Mouse (Mus musculus): Measurements from ENCODE around the gene Defb13. TPM values are rescaled to one million over a fixed set of nuclear protein-coding genes. Genes with fewer than 3 reads are reported as not detected.

Gene Defb13
- polyA plus RNA-seq, 1 experiment from 2014 or later, result not detected

DNA sequence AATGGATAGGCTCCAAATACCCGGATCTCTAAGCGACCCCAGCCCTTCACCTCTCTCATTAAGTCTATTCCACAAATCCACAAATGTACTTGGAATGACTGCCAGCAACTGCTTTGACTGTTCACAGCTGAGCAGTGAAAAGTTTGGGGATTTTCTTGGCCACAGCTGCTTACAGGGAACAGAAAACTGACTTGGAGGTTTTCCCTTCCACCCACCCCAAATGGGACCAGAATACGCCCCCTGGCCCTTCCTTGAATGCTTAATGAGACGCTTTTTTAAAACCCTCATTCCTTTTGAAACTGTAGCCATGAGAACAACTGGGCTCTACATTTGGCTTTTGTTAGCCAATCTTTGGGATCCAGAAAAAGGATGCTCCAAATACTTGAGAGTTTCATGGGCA lies 31.6 kb downstream of the Defb13 start:
- H3K9ac ChIP-seq (replicated peaks; ENCODE audit: low read depth), result no peak overlapping the region
- H3K27ac ChIP-seq (ENCODE audit: low read length), result no peak overlapping the region
- H3K27me3 ChIP-seq (replicated peaks; ENCODE audit: insufficient read depth, low read length), result no peaks in the 10 kb centered on the region
- TF ChIP-seq CTCF (IDR thresholded peaks at IDR 0.05) (no peak), EP300 (IDR thresholded peaks at IDR 0.05) (no peak)
- no peaks in the 10 kb centered on the region for H3K36me3 ChIP-seq (ENCODE audit: insufficient read depth, low read length)
- no peaks in the 10 kb centered on the region for H3K4me1 ChIP-seq (ENCODE audit: insufficient read depth, low read depth, low read length)
- WGBS, result 77% methylated on average over 4 of the region's 4 CpGs
- H3K4me2 ChIP-seq (replicated peaks; ENCODE audit: low read depth, low read length), result no peak overlapping the region
- H3K4me3 ChIP-seq (ENCODE audit: low read depth, low read length), result no peak overlapping the region
- H3K9me3 ChIP-seq (ENCODE audit: low read length), result no peaks in the 10 kb centered on the region
- DNase-seq (ENCODE audit: low spot score) (no peak), ATAC-seq (no peak)

DNA sequence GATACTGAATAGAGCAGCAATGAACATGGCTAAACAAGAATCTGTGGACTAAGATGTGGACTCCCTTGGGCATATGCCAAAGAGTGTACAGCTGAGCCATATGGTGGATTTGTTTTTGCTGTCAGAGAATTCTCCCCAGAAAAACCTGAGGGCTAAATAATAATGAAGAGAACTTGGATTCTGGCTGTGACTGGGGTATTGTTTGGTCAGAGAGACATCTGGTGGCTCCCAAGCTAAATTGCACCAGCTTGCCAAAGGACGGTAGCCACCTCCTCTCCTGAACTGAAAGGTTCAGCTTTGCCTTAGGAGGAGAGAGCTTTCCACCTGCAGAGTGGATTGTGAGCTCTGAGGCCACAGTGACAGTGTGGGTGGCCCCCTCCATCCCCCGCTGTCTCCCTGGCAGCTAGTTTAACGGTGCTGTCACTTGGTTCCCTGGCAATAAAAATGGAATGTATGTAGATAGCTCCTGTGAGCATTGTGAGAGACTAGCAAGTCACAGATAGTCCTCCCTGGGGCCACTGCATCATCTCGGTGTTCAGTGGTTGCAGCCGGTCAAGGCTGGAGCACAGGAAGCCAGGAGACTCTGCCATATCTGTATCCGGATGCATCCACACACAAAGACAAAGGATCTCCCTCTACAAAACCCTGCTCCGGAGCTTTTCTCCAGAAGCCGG lies 35.2 kb downstream of the Defb13 start:
- DNase-seq (ENCODE audit: low spot score) (no peak), ATAC-seq (no peak)
- H3K36me3 ChIP-seq (ENCODE audit: insufficient read depth, low read length), result no peaks in the 10 kb centered on the region
- no peak overlapping the region for H3K4me3 ChIP-seq (ENCODE audit: low read depth, low read length)
- no peak overlapping the region for H3K27ac ChIP-seq (ENCODE audit: low read length)
- no peaks in the 10 kb centered on the region for H3K27me3 ChIP-seq (replicated peaks; ENCODE audit: insufficient read depth, low read length)
- TF ChIP-seq CTCF (IDR thresholded peaks at IDR 0.05), result peak; percentile 26
- no peak for TF ChIP-seq EP300 (IDR thresholded peaks at IDR 0.05)
- H3K4me1 ChIP-seq (ENCODE audit: insufficient read depth, low read depth, low read length), result no peaks in the 10 kb centered on the region
- WGBS, result 66% methylated on average over 8 of the region's 8 CpGs
- no peaks in the 10 kb centered on the region for H3K9me3 ChIP-seq (ENCODE audit: low read length)
- no peak overlapping the region for H3K4me2 ChIP-seq (replicated peaks; ENCODE audit: low read depth, low read length)
- H3K9ac ChIP-seq (replicated peaks; ENCODE audit: low read depth), result no peak overlapping the region

DNA sequence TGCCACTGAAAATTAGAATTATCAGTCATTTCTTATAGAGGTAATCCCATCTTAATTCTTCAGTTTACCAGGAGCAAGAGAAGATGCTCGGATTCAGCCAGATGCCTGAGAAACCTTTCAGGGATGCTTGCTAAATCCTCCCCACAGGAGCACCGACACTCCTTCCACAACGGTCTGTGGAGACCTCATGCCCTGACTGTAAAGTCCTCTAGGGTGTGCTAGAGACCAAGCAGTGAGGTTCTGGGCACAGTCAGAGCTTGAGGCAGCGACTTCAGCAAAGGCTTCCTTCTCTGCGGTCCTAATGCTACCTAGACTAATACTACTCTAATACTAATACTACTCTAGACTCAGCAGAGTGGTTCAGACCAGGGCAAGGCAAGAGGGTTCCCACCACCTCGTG lies 45.6 kb downstream of the Defb13 start:
- no peak overlapping the region for H3K4me2 ChIP-seq (replicated peaks; ENCODE audit: low read depth, low read length)
- TF ChIP-seq CTCF (IDR thresholded peaks at IDR 0.05) (peak; percentile 85), EP300 (IDR thresholded peaks at IDR 0.05) (no peak)
- DNase-seq (ENCODE audit: low spot score), result peak; percentile 47
- H3K9ac ChIP-seq (replicated peaks; ENCODE audit: low read depth), result no peak overlapping the region
- WGBS, result 24% methylated on average over 6 of the region's 6 CpGs
- no peaks in the 10 kb centered on the region for H3K36me3 ChIP-seq (ENCODE audit: insufficient read depth, low read length)
- no peak overlapping the region for H3K27ac ChIP-seq (ENCODE audit: low read length)
- no peak overlapping the region for H3K4me3 ChIP-seq (ENCODE audit: low read depth, low read length)
- no peaks in the 10 kb centered on the region for H3K4me1 ChIP-seq (ENCODE audit: insufficient read depth, low read depth, low read length)
- peak; percentile 63 for ATAC-seq
- no peaks in the 10 kb centered on the region for H3K9me3 ChIP-seq (ENCODE audit: low read length)
- H3K27me3 ChIP-seq (replicated peaks; ENCODE audit: insufficient read depth, low read length), result no peaks in the 10 kb centered on the region

DNA sequence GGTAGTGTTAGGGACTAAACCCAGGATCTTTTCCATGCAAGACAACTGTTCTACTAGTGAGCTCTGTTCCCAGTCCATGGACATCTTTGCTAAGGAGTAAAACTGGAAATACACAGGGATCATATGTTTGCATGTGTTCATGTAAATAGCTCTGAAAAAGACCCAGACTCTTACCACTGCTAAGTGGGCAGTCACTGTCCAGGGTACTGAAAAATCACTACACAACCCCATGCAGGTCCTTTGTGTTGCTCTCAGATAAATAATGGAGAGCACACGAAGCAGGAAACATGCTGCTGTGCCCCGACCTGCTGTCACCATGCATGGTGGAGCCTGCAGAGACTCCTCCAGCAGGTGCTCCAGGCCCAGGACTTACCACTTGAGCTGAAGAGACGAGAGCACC lies 48.6 kb downstream of the Defb13 start:
- no peak for DNase-seq (ENCODE audit: low spot score)
- no peak overlapping the region for H3K27ac ChIP-seq (ENCODE audit: low read length)
- TF ChIP-seq CTCF (IDR thresholded peaks at IDR 0.05) (no peak), EP300 (IDR thresholded peaks at IDR 0.05) (no peak)
- no peaks in the 10 kb centered on the region for H3K27me3 ChIP-seq (replicated peaks; ENCODE audit: insufficient read depth, low read length)
- 47% methylated on average over 3 of the region's 3 CpGs for WGBS
- no peaks in the 10 kb centered on the region for H3K4me1 ChIP-seq (ENCODE audit: insufficient read depth, low read depth, low read length)
- H3K4me2 ChIP-seq (replicated peaks; ENCODE audit: low read depth, low read length), result no peak overlapping the region
- H3K4me3 ChIP-seq (ENCODE audit: low read depth, low read length), result no peak overlapping the region
- H3K36me3 ChIP-seq (ENCODE audit: insufficient read depth, low read length), result no peaks in the 10 kb centered on the region
- no peak for ATAC-seq
- H3K9me3 ChIP-seq (ENCODE audit: low read length), result no peaks in the 10 kb centered on the region
- no peak overlapping the region for H3K9ac ChIP-seq (replicated peaks; ENCODE audit: low read depth)

Other genes starting within 250 kb of the Defb13 start
- not detected in 2 replicates for gene AY761184, start 243.1 kb upstream of the Defb13 start, polyA plus RNA-seq (2015; fragmentation: Nextera tagmentation; extraction: Ambion mirVana)
- not detected in 2 replicates for gene Defa24, start 212.3 kb upstream of the Defb13 start, polyA plus RNA-seq (2015; fragmentation: Nextera tagmentation; extraction: Ambion mirVana)
- not detected in 2 replicates for gene Defb50, start 123.2 kb upstream of the Defb13 start, polyA plus RNA-seq (2015; fragmentation: Nextera tagmentation; extraction: Ambion mirVana)
- not detected in 2 replicates for gene Defb2, start 106.8 kb upstream of the Defb13 start, polyA plus RNA-seq (2015; fragmentation: Nextera tagmentation; extraction: Ambion mirVana)
- not detected in 2 replicates for gene Defb10, start 87.9 kb upstream of the Defb13 start, polyA plus RNA-seq (2015; fragmentation: Nextera tagmentation; extraction: Ambion mirVana)
- not detected in 2 replicates for gene Defb9, start 61.3 kb upstream of the Defb13 start, polyA plus RNA-seq (2015; fragmentation: Nextera tagmentation; extraction: Ambion mirVana)
- gene Defb11, start 40.4 kb upstream of the Defb13 start, polyA plus RNA-seq (2015; fragmentation: Nextera tagmentation; extraction: Ambion mirVana), result not detected in 2 replicates
- gene Defb15, start 14.1 kb upstream of the Defb13 start, polyA plus RNA-seq (2015; fragmentation: Nextera tagmentation; extraction: Ambion mirVana), result not detected in 2 replicates
- gene Defb35, start 8.4 kb upstream of the Defb13 start, polyA plus RNA-seq (2015; fragmentation: Nextera tagmentation; extraction: Ambion mirVana), result not detected in 2 replicates
- gene Fam90a1a, start 12.0 kb downstream of the Defb13 start, polyA plus RNA-seq (2015; fragmentation: Nextera tagmentation; extraction: Ambion mirVana), result not detected in 2 replicates
- not detected in 2 replicates for gene Ccdc70, start 23.0 kb downstream of the Defb13 start, polyA plus RNA-seq (2015; fragmentation: Nextera tagmentation; extraction: Ambion mirVana)
- 7.3 and 12.0 TPM in 2 replicates for gene Atp7b, start 113.5 kb downstream of the Defb13 start, polyA plus RNA-seq (2015; fragmentation: Nextera tagmentation; extraction: Ambion mirVana)
- 13.3 and 13.6 TPM in 2 replicates for gene Alg11, start 114.0 kb downstream of the Defb13 start, polyA plus RNA-seq (2015; fragmentation: Nextera tagmentation; extraction: Ambion mirVana)
- 5.2 and 6.9 TPM in 2 replicates for gene Nek5, start 178.3 kb downstream of the Defb13 start, polyA plus RNA-seq (2015; fragmentation: Nextera tagmentation; extraction: Ambion mirVana)
- 3.4 and 3.5 TPM in 2 replicates for gene Nek3, start 219.7 kb downstream of the Defb13 start, polyA plus RNA-seq (2015; fragmentation: Nextera tagmentation; extraction: Ambion mirVana)
- gene Ckap2, start 239.1 kb downstream of the Defb13 start, polyA plus RNA-seq (2015; fragmentation: Nextera tagmentation; extraction: Ambion mirVana), result 2.8 and 4.5 TPM in 2 replicates
- gene Vps36, start 246.0 kb downstream of the Defb13 start, polyA plus RNA-seq (2015; fragmentation: Nextera tagmentation; extraction: Ambion mirVana), result 36.8 and 41.7 TPM in 2 replicates